Mouse (Mus musculus) liver, embryonic 15.5 days (tissue): Measurements from ENCODE around the gene Kcne1. TPM values are rescaled to one million over a fixed set of nuclear protein-coding genes. Genes with fewer than 3 reads are reported as not detected.

Experiments used
- ATAC-seq: fragments of 200-750 bp; cut with Nextera tagmentation; 2 replicates; pipeline ENCODE4 v1.8.0; 2017; ENCODE audit warnings: moderate number of reproducible peaks, mild to moderate bottlenecking, moderate library complexity; ENCODE audit not compliant: insufficient read depth
- H3K27ac ChIP-seq: fragments of 300-500 bp; sonication (generic); replicated peaks from 2 replicates; pipeline ENCODE4 v1.5.1; 2015; ENCODE audit warnings: mild to moderate bottlenecking, inconsistent platforms
- H3K27me3 ChIP-seq: fragments of 300-500 bp; sonication (generic); 2 replicates; pipeline ENCODE4 v1.6.1; 2015; ENCODE audit warnings: mild to moderate bottlenecking, inconsistent platforms
- H3K36me3 ChIP-seq: fragments of 300-500 bp; sonication (generic); replicated peaks from 2 replicates; pipeline ENCODE4 v1.6.1; 2015; ENCODE audit warnings: moderate library complexity, mild to moderate bottlenecking, inconsistent platforms
- H3K4me1 ChIP-seq: fragments of 300-500 bp; sonication (generic); replicated peaks from 2 replicates; pipeline ENCODE4 v1.6.1; 2015; ENCODE audit warnings: inconsistent platforms
- H3K4me2 ChIP-seq: fragments of 300-500 bp; sonication (generic); 2 replicates; pipeline ENCODE4 v1.6.1; 2015; ENCODE audit warnings: moderate library complexity, mild to moderate bottlenecking, inconsistent platforms
- H3K4me3 ChIP-seq: fragments of 300-500 bp; sonication (generic); replicated peaks from 2 replicates; pipeline ENCODE4 v1.5.1; 2015; ENCODE audit warnings: mild to moderate bottlenecking, inconsistent platforms
- H3K9ac ChIP-seq: fragments of 300-500 bp; sonication (generic); 2 replicates; pipeline ENCODE4 v1.6.1; 2015; ENCODE audit warnings: moderate library complexity, mild to moderate bottlenecking, inconsistent platforms
- H3K9me3 ChIP-seq: fragments of 300-500 bp; sonication (generic); replicated peaks from 2 replicates; pipeline ENCODE4 v1.6.1; 2016; ENCODE audit warnings: inconsistent platforms
- WGBS: fragments of 180-500 bp; shearing (Covaris S2); methylation state at CpG from one replicate; pipeline ENCODE4 v1.1.7; 2015; ENCODE audit warnings: mixed read lengths; ENCODE audit not compliant: insufficient replicate concordance; 5-methylcytosine and 5-hydroxymethylcytosine counted together
- polyA plus RNA-seq: library from polyadenylated mRNA; unstranded; fragments of >200 nt; fragmentation: Nextera tagmentation; extraction: Ambion mirVana; gene quantifications from 2 replicates; pipeline ENCODE4 v1.2.1, GENCODE M21; 2015

Kcne1 gene
- polyA plus RNA-seq, 1 experiment from 2014 or later, result not detected

- H3K27ac ChIP-seq, result no peak overlapping the region
- no peaks in the 10 kb centered on the region for H3K4me1 ChIP-seq
- no peak overlapping the region for H3K9ac ChIP-seq
- H3K36me3 ChIP-seq, result no peaks in the 10 kb centered on the region
- WGBS, result 51% methylated on average over 5 of the region's 5 CpGs
- H3K4me3 ChIP-seq, result no peak overlapping the region
- no peaks in the 10 kb centered on the region for H3K9me3 ChIP-seq
- ATAC-seq, result no peak
- H3K4me2 ChIP-seq, result no peak overlapping the region
- H3K27me3 ChIP-seq, result peaks cover 7% of the 10 kb centered on the region
Observed at GRCm38 (mm10) chr16:92330966-92331365, 28.3 kb downstream of the Kcne1 start.

- WGBS, result 74% methylated on average over 10 of the region's 10 CpGs
- H3K9me3 ChIP-seq, result no peaks in the 10 kb centered on the region
- no peak overlapping the region for H3K27ac ChIP-seq
- ATAC-seq, result no peak
- no peaks in the 10 kb centered on the region for H3K36me3 ChIP-seq
- H3K4me1 ChIP-seq, result no peaks in the 10 kb centered on the region
- no peak overlapping the region for H3K9ac ChIP-seq
- H3K4me3 ChIP-seq, result no peak overlapping the region
- no peaks in the 10 kb centered on the region; the same call in 1 of the 2 replicates for H3K27me3 ChIP-seq
- no peak overlapping the region for H3K4me2 ChIP-seq
Observed at GRCm38 (mm10) chr16:92327911-92328310, 31.4 kb downstream of the Kcne1 start.

- WGBS, result 39% methylated on average over 1 of the region's 1 CpGs
- H3K9ac ChIP-seq, result no peak overlapping the region
- H3K4me3 ChIP-seq, result no peak overlapping the region
- H3K4me2 ChIP-seq, result no peak overlapping the region
- no peak overlapping the region for H3K27ac ChIP-seq
- H3K9me3 ChIP-seq, result no peaks in the 10 kb centered on the region
- no peak for ATAC-seq
- H3K4me1 ChIP-seq, result no peaks in the 10 kb centered on the region
- no peaks in the 10 kb centered on the region for H3K27me3 ChIP-seq
- no peaks in the 10 kb centered on the region for H3K36me3 ChIP-seq
Observed at GRCm38 (mm10) chr16:92325062-92325406, 34.2 kb downstream of the Kcne1 start.

DNA sequence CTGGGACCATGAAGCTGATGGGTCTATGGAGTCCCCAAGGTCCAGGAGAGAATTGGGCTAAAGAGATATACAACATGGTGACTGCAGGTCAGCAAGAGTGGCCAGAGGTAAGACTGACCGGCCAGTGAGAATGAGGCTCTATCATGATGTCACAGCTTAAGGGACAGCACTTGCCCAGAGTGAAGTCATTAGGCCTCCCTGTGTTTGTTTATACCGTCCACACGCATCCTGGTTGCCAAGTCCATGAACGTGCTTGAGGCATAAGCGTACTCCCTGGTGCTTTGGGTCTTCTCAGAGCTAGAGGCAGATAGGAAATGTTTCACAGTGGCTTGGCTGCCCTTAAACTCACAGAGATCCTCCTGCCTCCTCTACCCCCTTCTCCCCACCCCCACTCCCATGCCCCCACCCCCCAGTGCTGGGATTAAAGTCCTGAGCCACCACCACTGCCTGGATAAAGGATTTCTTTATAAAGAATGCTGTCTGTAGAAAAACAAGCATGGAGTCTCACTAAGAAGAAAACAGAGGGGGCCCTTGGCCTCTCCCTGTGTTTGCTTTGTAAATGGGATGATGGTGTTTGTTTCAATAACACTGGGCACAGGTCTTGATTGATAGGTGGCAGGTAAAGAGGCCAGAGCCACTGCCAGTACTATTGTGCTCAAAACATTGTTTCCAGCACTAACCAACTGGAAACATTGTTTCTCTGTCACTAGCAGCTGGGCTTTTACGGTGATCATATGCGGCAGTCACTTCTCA is 34.8 kb downstream of the Kcne1 start:
- H3K36me3 ChIP-seq, result no peaks in the 10 kb centered on the region
- whole genome bisulfite sequencing, result 58% methylated on average over 7 of the region's 7 CpGs
- no peaks in the 10 kb centered on the region for H3K27me3 ChIP-seq
- H3K4me3 ChIP-seq, result no peak overlapping the region
- no peaks in the 10 kb centered on the region for H3K4me1 ChIP-seq
- H3K9ac ChIP-seq, result no peak overlapping the region
- H3K27ac ChIP-seq, result no peak overlapping the region
- no peak overlapping the region for H3K4me2 ChIP-seq
- no peaks in the 10 kb centered on the region for H3K9me3 ChIP-seq
- no peak for ATAC-seq

- Histone ChIP-seq H3K9ac (no peak within 1 kb of the TSS), H3K27ac (no peak within 1 kb of the TSS), H3K4me3 (no peak within 1 kb of the TSS), H3K27me3 (no peaks in the 10 kb centered on the region), H3K9me3 (no peaks in the 10 kb centered on the region), H3K36me3 (no peaks in the 10 kb centered on the region), H3K4me1 (no peaks in the 10 kb centered on the region), H3K4me2 (no peak within 1 kb of the TSS)
- WGBS, result 77% methylated on average over 8 of the region's 8 CpGs
- ATAC-seq, result no peak
Observed at GRCm38 (mm10) chr16:92321341-92321740, 37.9 kb downstream of the Kcne1 start, which contains the start of gene Fam243. Fam243 (minus strand) TSS chr16:92321441.

DNA sequence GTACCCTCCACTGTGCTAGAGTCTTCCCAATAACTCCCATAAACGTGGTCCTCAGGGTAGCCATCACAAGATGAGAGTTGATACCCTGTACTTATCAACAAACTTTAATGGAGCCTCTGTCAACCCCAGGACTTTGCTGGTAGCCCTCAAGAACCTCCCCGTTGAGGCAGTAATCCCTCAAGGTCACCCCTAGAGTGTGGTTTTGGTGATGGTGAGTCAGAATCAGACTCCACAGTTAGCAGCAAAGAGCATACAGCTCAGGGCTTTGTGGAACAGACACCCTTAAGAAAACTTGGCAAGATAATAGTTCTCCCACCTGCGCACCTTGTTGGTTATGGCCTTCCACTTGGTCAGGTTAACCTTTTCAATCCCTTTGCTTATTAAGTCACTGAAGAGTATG is 38.9 kb downstream of the Kcne1 start:
- whole genome bisulfite sequencing, result 59% methylated on average over 3 of the region's 3 CpGs
- H3K27me3 ChIP-seq, result no peaks in the 10 kb centered on the region
- no peaks in the 10 kb centered on the region for H3K36me3 ChIP-seq
- H3K9ac ChIP-seq, result no peak overlapping the region
- H3K4me2 ChIP-seq, result no peak overlapping the region
- H3K9me3 ChIP-seq, result no peaks in the 10 kb centered on the region
- no peak for ATAC-seq
- H3K4me3 ChIP-seq, result no peak overlapping the region
- no peak overlapping the region for H3K27ac ChIP-seq
- H3K4me1 ChIP-seq, result no peaks in the 10 kb centered on the region

DNA sequence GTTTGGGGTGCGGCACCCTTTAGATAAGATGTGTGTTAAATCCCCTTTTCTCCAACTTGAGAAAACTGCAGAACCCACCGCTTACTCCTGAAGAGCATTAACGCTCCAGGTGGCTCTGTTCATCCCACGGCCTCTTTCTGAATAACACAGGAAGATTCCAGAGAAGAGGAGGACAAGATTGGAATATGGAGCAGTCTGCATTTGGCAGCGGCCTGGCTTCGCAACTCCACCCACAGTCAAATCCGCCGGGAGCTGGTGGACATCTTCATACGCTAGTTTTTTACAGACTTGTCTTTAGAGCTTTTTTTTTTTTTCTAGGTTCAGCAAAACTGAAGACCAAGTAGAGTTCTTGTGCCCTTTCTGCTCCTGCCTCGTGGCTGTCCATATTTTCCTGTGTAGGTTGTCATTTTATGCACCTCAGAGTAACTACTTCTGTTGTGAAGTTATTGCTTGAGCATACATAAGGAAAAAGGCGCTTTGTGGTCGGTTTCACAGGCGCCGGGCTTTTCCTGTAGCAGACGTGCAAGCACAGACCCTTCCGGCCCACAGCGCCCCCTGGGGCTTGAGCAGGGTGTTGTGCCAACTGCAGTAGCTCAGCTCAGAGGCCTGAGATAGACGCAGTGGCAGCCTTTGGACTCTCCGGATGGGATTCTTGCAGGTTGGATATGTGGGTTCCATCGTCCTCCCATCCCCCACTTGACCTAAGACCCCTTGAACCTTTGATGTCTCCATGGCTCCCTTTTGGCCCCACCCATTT is 39.7 kb downstream of the Kcne1 start:
- Histone ChIP-seq H3K9ac (no peak overlapping the region), H3K9me3 (no peaks in the 10 kb centered on the region), H3K36me3 (no peaks in the 10 kb centered on the region), H3K4me2 (no peak overlapping the region), H3K4me1 (no peaks in the 10 kb centered on the region), H3K27me3 (no peaks in the 10 kb centered on the region), H3K4me3 (no peak overlapping the region), H3K27ac (no peak overlapping the region)
- 40% methylated on average over 20 of the region's 20 CpGs for WGBS
- no peak for ATAC-seq

DNA sequence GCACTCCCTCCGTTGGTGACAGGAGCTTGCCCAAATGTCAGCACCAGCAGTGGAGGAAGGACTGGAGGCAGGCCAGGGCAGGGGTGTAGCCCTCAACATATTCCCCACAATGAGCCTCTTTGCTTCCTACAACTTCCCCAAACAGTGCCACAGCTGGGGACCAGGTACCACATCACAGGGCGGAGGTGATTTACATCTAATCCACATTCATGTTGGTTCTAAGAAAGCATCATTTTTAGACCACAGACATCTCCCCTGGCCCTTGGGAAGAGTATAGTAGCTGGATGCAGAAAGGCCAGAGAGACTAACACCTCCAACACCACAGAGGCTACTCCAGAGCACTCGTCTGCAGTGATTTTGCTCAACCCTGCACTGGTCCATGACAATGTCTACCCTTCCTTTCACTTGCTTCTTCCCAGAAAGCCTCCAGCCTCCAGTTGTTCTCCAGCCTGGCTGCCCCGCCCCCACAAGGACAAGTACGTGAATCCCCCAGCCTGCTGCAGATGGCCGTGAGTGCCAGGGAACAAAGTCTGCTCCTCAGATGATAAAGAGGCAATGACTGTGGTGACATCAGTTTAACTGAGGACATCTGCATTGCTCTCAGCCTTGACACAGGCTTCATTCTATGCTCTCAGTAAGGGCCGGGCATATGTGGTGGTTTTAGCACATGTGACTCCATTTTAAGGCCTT is 43.1 kb downstream of the Kcne1 start:
- Histone ChIP-seq H3K9me3 (no peaks in the 10 kb centered on the region), H3K4me3 (no peak overlapping the region), H3K36me3 (no peaks in the 10 kb centered on the region), H3K9ac (no peak overlapping the region), H3K27ac (no peak overlapping the region), H3K4me1 (no peaks in the 10 kb centered on the region), H3K4me2 (no peak overlapping the region), H3K27me3 (no peaks in the 10 kb centered on the region)
- WGBS, result 61% methylated on average over 7 of the region's 7 CpGs
- ATAC-seq, result no peak

- 42% methylated on average over 13 of the region's 13 CpGs for WGBS
- ATAC-seq, result peak; percentile 25; the same call in 1 of the 2 replicates
- H3K4me1 ChIP-seq, result no peaks in the 10 kb centered on the region
- H3K36me3 ChIP-seq, result no peaks in the 10 kb centered on the region; the same call in 1 of the 2 replicates
- no peak overlapping the region for H3K4me3 ChIP-seq
- H3K27ac ChIP-seq, result no peak overlapping the region
- H3K9ac ChIP-seq, result no peak overlapping the region
- H3K9me3 ChIP-seq, result no peaks in the 10 kb centered on the region
- no peaks in the 10 kb centered on the region for H3K27me3 ChIP-seq
- no peak overlapping the region for H3K4me2 ChIP-seq
Observed at GRCm38 (mm10) chr16:92313953-92314741, 45.1 kb downstream of the Kcne1 start.

DNA sequence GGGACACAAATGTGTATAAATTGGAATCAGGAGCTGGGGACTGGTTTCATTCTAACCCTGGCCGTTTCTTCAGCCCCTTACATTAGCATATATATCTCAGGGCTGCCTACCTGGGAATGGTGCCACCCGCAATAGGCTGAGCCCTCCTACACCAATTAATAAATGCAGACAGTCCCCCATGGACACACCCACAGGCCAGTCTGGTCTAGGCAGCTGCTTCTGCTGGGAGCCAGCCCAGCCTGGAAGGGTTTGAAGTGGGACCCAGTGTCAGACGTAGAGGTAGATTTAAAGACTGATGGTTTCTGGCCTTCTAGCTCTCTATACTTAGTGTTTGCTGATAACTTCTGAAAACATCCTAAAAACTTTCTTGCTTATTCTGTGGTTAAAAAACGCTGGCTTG is 50.1 kb downstream of the Kcne1 start:
- Histone ChIP-seq H3K4me1 (no peaks in the 10 kb centered on the region), H3K9me3 (no peaks in the 10 kb centered on the region), H3K4me2 (no peak overlapping the region), H3K36me3 (peaks cover 20% of the 10 kb centered on the region), H3K4me3 (no peak overlapping the region), H3K27me3 (no peaks in the 10 kb centered on the region), H3K9ac (no peak overlapping the region), H3K27ac (no peak overlapping the region)
- 69% methylated on average over 4 of the region's 4 CpGs for WGBS
- ATAC-seq, result no peak
